8 mouse cellular contexts compared by ENCODE assay signal in the genomic region with DNA sequence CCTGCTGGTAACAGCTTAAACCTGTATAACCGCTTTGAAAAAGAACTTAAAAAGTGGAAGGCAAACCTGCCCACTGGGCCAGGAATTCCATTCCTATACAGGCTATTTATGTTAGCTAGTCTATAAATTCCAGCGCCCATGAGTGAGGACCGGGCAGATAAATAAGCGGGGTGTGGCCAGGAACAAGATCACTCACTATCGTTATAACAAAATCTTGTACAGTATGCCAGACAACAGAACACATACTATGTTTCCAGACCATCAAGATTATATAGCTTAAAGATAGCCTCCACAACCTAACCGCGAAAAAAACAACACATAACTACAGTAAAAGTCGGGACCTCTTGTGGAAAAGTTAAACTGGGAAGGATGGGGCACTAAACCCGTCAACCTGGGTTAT. TPM values are rescaled to one million over a fixed set of nuclear protein-coding genes. Genes with fewer than 3 reads are reported as not detected.
A peak's percentile ranks its signal among the peaks of the same experiment; 100 is the strongest.
DNase-seq lines count a peak whose midpoint lies in the region; ATAC-seq and TF ChIP-seq lines count a peak whose summit lies in the region.

No protein-coding gene starts in this region.

- peak overlapping the region; percentile 87 for H3K4me2 ChIP-seq in kidney, embryonic 16.5 days (replicated peaks; ENCODE audit: low read depth, low read length)
- H3K4me2 ChIP-seq in hindbrain, postnatal 0 days (ENCODE audit: low read depth, low read length): peak overlapping the region; percentile 68
- peak overlapping the region; percentile 90 for H3K4me2 ChIP-seq in midbrain, embryonic 16.5 days (ENCODE audit: low read length)

- DNase-seq in kidney, postnatal 14 days: no peak
- DNase-seq in hindbrain, postnatal 0 days (ENCODE audit: low spot score): no peak
- no peak for DNase-seq in cerebellum, postnatal 4 days (ENCODE audit: low spot score in 2 of 2)
- DNase-seq in cerebellum, postnatal 25 days: no peak
- no peak for DNase-seq in ovary, postnatal 36 days (ENCODE audit: low spot score)

- H3K9ac ChIP-seq in kidney, embryonic 16.5 days (replicated peaks; ENCODE audit: low read length): peak overlapping the region; percentile 77
- peak overlapping the region; percentile 55 for H3K9ac ChIP-seq in hindbrain, postnatal 0 days (replicated peaks; ENCODE audit: low read length)
- H3K9ac ChIP-seq in midbrain, embryonic 16.5 days (ENCODE audit: low read depth, low read length): peak overlapping the region; percentile 71

- 1% methylated on average over 9 of the region's 9 CpGs for WGBS in kidney, embryonic 16.5 days
- WGBS in hindbrain, postnatal 0 days: 3% methylated on average over 9 of the region's 9 CpGs
- WGBS in midbrain, embryonic 16.5 days: 3% methylated on average over 9 of the region's 9 CpGs

- TF ChIP-seq CTCF in hindbrain, postnatal 0 days (IDR thresholded peaks at IDR 0.05; ENCODE audit: low read depth): no peak

- no peaks in the 10 kb centered on the region for H3K9me3 ChIP-seq in kidney, embryonic 16.5 days (ENCODE audit: low read length)
- H3K9me3 ChIP-seq in hindbrain, postnatal 0 days (ENCODE audit: low read length): no peaks in the 10 kb centered on the region
- no peaks in the 10 kb centered on the region for H3K9me3 ChIP-seq in midbrain, embryonic 16.5 days (replicated peaks; ENCODE audit: control insufficient read depth, low read length, poor library complexity, severe bottlenecking)

- peaks cover 23% of the 10 kb centered on the region for H3K36me3 ChIP-seq in kidney, embryonic 16.5 days (ENCODE audit: insufficient read depth, low read length)
- peaks cover 16% of the 10 kb centered on the region; the same call in 1 of the 2 replicates for H3K36me3 ChIP-seq in hindbrain, postnatal 0 days (ENCODE audit: insufficient read depth, low read length)
- peaks cover 11% of the 10 kb centered on the region for H3K36me3 ChIP-seq in midbrain, embryonic 16.5 days (ENCODE audit: control insufficient read depth, insufficient read depth, low read length)

- H3K4me1 ChIP-seq in kidney, embryonic 16.5 days (ENCODE audit: insufficient read depth, low read length): peaks cover 28% of the 10 kb centered on the region
- no peaks in the 10 kb centered on the region for H3K4me1 ChIP-seq in brown adipose tissue, adult 24 weeks (ENCODE audit: control insufficient read depth, insufficient read depth, insufficient read length, low read length)
- H3K4me1 ChIP-seq in hindbrain, postnatal 0 days (ENCODE audit: insufficient read depth, low read length): peaks cover 7% of the 10 kb centered on the region; the same call in 1 of the 2 replicates
- H3K4me1 ChIP-seq in midbrain, embryonic 16.5 days (ENCODE audit: control insufficient read depth, insufficient read depth, low read length): peaks cover 19% of the 10 kb centered on the region

- ATAC-seq in kidney, embryonic 16.5 days (ENCODE audit: low FRiP score, low TSS enrichment): no peak
- no peak for ATAC-seq in hindbrain, postnatal 0 days
- ATAC-seq in midbrain, embryonic 16.5 days: peak; percentile 10; the same call in 1 of the 2 replicates

- H3K4me3 ChIP-seq in kidney, embryonic 16.5 days (ENCODE audit: low read length): peak overlapping the region; percentile 78
- H3K4me3 ChIP-seq in brown adipose tissue, adult 24 weeks (ENCODE audit: insufficient read depth, low read depth, low read length): peak overlapping the region; percentile 62
- H3K4me3 ChIP-seq in hindbrain, postnatal 0 days (ENCODE audit: low read length): peak overlapping the region; percentile 58
- peak overlapping the region; percentile 66 for H3K4me3 ChIP-seq in midbrain, embryonic 16.5 days (ENCODE audit: low read depth, low read length)

- peak overlapping the region; percentile 91 for H3K27ac ChIP-seq in kidney, embryonic 16.5 days (ENCODE audit: low read length)
- H3K27ac ChIP-seq in brown adipose tissue, adult 24 weeks (replicated peaks; ENCODE audit: low read depth, low read length): peak overlapping the region; percentile 11; the same call in 1 of the 2 replicates
- peak overlapping the region; percentile 85 for H3K27ac ChIP-seq in hindbrain, postnatal 0 days
- peak overlapping the region; percentile 88 for H3K27ac ChIP-seq in midbrain, embryonic 16.5 days (ENCODE audit: low read length)

- H3K27me3 ChIP-seq in kidney, embryonic 16.5 days (ENCODE audit: insufficient read depth, low read length): no peaks in the 10 kb centered on the region
- H3K27me3 ChIP-seq in hindbrain, postnatal 0 days (ENCODE audit: insufficient read depth, low read length): no peaks in the 10 kb centered on the region
- H3K27me3 ChIP-seq in midbrain, embryonic 16.5 days (ENCODE audit: control insufficient read depth, insufficient read depth, low read depth, low read length): no peaks in the 10 kb centered on the region

RNA-seq across cellular contexts. Expression of a gene that starts 0.7 kb away (rescaled TPM):
- 103 and 110 TPM in 2 replicates for polyA plus RNA-seq in kidney, embryonic 16.5 days (2015; fragmentation: Nextera tagmentation; extraction: Ambion mirVana)
- polyA plus RNA-seq in brown adipose tissue, adult 24 weeks (2012; ENCODE audit: insufficient read depth, insufficient read length, missing spikeins): 17.7 and 21.1 TPM in 2 replicates
- total RNA-seq in hindbrain, postnatal 0 days (2014; rRNA removed): 46.9 and 49.9 TPM in 2 replicates
- polyA plus RNA-seq in hindbrain, postnatal 0 days (2015; fragmentation: Nextera tagmentation; extraction: Ambion mirVana): 67.7 and 73.4 TPM in 2 replicates
- polyA plus RNA-seq in midbrain, embryonic 16.5 days (2015; fragmentation: Nextera tagmentation; extraction: Ambion mirVana): 82.8 and 90.3 TPM in 2 replicates

RNA-seq across cellular contexts. Expression of a gene that starts 0.8 kb away (rescaled TPM):
- polyA plus RNA-seq in kidney, embryonic 16.5 days (2015; fragmentation: Nextera tagmentation; extraction: Ambion mirVana): 26.8 and 31.9 TPM in 2 replicates
- 2.9 and 3.0 TPM in 2 replicates for polyA plus RNA-seq in brown adipose tissue, adult 24 weeks (2012; ENCODE audit: insufficient read depth, insufficient read length, missing spikeins)
- 16.2 and 22.8 TPM in 2 replicates for total RNA-seq in hindbrain, postnatal 0 days (2014; rRNA removed)
- 23.2 and 23.7 TPM in 2 replicates for polyA plus RNA-seq in hindbrain, postnatal 0 days (2015; fragmentation: Nextera tagmentation; extraction: Ambion mirVana)
- 28.6 and 29.1 TPM in 2 replicates for polyA plus RNA-seq in midbrain, embryonic 16.5 days (2015; fragmentation: Nextera tagmentation; extraction: Ambion mirVana)

RNA-seq across cellular contexts. Expression of a gene that starts 11.4 kb away (rescaled TPM):
- 0.29 and 0.62 TPM in 2 replicates for polyA plus RNA-seq in kidney, embryonic 16.5 days (2015; fragmentation: Nextera tagmentation; extraction: Ambion mirVana)
- polyA plus RNA-seq in brown adipose tissue, adult 24 weeks (2012; ENCODE audit: insufficient read depth, insufficient read length, missing spikeins): not detected in 2 replicates
- total RNA-seq in hindbrain, postnatal 0 days (2014; rRNA removed): not detected in 2 replicates
- 0.18 and 0.38 TPM in 2 replicates for polyA plus RNA-seq in hindbrain, postnatal 0 days (2015; fragmentation: Nextera tagmentation; extraction: Ambion mirVana)
- polyA plus RNA-seq in midbrain, embryonic 16.5 days (2015; fragmentation: Nextera tagmentation; extraction: Ambion mirVana): 0.45 and 0.78 TPM in 2 replicates

RNA-seq across cellular contexts. Expression of a gene that starts 19.0 kb away (rescaled TPM):
- polyA plus RNA-seq in kidney, embryonic 16.5 days (2015; fragmentation: Nextera tagmentation; extraction: Ambion mirVana): 0.67 TPM in 1 of 2 replicates, not detected in the other
- not detected in 2 replicates for polyA plus RNA-seq in brown adipose tissue, adult 24 weeks (2012; ENCODE audit: insufficient read depth, insufficient read length, missing spikeins)
- total RNA-seq in hindbrain, postnatal 0 days (2014; rRNA removed): 0.99 TPM in 1 of 2 replicates, not detected in the other
- polyA plus RNA-seq in hindbrain, postnatal 0 days (2015; fragmentation: Nextera tagmentation; extraction: Ambion mirVana): 1.5 and 2.8 TPM in 2 replicates
- 1.4 and 1.8 TPM in 2 replicates for polyA plus RNA-seq in midbrain, embryonic 16.5 days (2015; fragmentation: Nextera tagmentation; extraction: Ambion mirVana)

RNA-seq across cellular contexts. Expression of a gene that starts 23.9 kb away (rescaled TPM):
- 0.45 and 0.73 TPM in 2 replicates for polyA plus RNA-seq in kidney, embryonic 16.5 days (2015; fragmentation: Nextera tagmentation; extraction: Ambion mirVana)
- polyA plus RNA-seq in brown adipose tissue, adult 24 weeks (2012; ENCODE audit: insufficient read depth, insufficient read length, missing spikeins): not detected in 2 replicates
- total RNA-seq in hindbrain, postnatal 0 days (2014; rRNA removed): 3.9 and 5.0 TPM in 2 replicates
- polyA plus RNA-seq in hindbrain, postnatal 0 days (2015; fragmentation: Nextera tagmentation; extraction: Ambion mirVana): 5.6 TPM in 2 replicates
- 3.6 TPM in 2 replicates for polyA plus RNA-seq in midbrain, embryonic 16.5 days (2015; fragmentation: Nextera tagmentation; extraction: Ambion mirVana)

Comparison
In these comparisons a context has a peak if more than half of its experiments do, and no peak if none do; other contexts are left out.
1. H3K27ac ChIP-seq: peak in every context shown above with its lines; median percentile 91 in kidney, embryonic 16.5 days; 88 in midbrain, embryonic 16.5 days; 85 in hindbrain, postnatal 0 days; 11 in brown adipose tissue, adult 24 weeks.